Mouse (Mus musculus) splenic B cell, adult 2 months (primary cell): ENCODE results near the gene Cntn6.

Experiments used
- DNase-seq: peaks from one replicate; pipeline ENCODE4 v3.0.0-alpha.2; 2011; ENCODE audit warnings: low read depth, low spot score
- H3K27me3 ChIP-seq: 2 replicates; pipeline ENCODE4 v1.6.1; 2012; ENCODE audit warnings: mild to moderate bottlenecking, low read length, moderate library complexity, mixed read lengths; ENCODE audit not compliant: control insufficient read depth, poor library complexity, insufficient read depth, severe bottlenecking
- H3K36me3 ChIP-seq: 2 replicates; pipeline ENCODE4 v1.6.1; 2012; ENCODE audit warnings: mild to moderate bottlenecking, low read length, moderate library complexity, mixed read lengths; ENCODE audit not compliant: control insufficient read depth, poor library complexity, insufficient read depth, severe bottlenecking

The Cntn6 gene

DNA sequence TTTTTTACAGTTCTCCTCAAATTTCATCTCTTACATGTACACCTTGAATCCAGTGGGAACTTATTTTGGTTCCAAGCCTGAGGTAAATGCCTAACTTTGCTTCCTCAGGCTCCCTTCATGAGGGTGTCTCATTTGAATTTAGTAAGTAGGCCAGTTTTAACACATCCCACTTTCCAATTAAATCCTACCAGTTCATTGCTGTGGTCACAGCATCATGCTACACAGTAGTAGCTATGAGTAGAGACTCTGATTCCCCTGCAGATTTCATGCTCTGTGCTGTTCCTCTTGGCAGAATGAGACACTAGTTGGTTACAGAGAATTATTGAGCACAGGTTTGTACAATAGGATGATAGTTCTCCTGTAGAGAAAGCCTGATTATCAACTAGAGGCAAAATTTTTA, 181.7 kb downstream of the Cntn6 start:
- DNase-seq: no peak
- Histone ChIP-seq H3K27me3 (no peaks in the 10 kb centered on the region), H3K36me3 (no peaks in the 10 kb centered on the region)

DNA sequence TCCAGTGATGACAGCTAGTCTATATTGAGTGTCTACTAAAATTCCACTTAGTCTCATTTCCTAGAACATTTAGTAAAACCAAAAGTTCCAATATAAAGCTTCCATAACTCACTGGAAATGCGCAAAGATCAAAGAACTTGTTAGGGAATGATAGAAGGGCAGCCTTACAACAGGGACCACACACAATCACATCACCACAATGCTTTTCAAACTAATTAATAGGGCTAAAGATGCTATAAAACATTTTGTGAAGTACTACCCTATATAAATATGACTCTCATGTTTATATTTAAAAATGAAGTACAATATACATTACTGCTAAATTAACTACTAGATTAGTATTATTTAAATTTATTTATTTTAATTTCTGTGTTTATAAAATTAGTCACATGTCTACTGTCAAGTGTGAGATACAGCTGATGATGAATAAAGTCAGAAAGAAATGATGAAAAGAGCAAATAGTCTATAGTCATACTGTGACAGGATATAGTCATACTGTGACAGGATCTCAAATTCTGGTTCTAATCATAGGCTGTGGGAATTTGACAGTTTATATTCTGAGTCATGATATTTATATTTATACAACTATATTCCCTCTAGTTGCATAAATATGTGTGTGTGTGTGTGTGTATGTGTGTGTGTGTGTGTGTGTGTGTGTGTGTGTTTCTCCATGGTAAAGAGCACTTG, 187.4 kb downstream of the Cntn6 start:
- Histone ChIP-seq H3K27me3 (no peaks in the 10 kb centered on the region), H3K36me3 (no peaks in the 10 kb centered on the region)
- no peak for DNase-seq

- H3K27me3 ChIP-seq: no peaks in the 10 kb centered on the region
- H3K36me3 ChIP-seq: no peaks in the 10 kb centered on the region
- DNase-seq: no peak
Measured at GRCm38 (mm10) chr6:104687980-104688379, 195.4 kb downstream of the Cntn6 start.

GRCm38 (mm10) chr6:104688439-104689125, 196.0 kb downstream of the Cntn6 start:
- no peaks in the 10 kb centered on the region for H3K27me3 ChIP-seq
- no peaks in the 10 kb centered on the region for H3K36me3 ChIP-seq
- DNase-seq: no peak

DNA sequence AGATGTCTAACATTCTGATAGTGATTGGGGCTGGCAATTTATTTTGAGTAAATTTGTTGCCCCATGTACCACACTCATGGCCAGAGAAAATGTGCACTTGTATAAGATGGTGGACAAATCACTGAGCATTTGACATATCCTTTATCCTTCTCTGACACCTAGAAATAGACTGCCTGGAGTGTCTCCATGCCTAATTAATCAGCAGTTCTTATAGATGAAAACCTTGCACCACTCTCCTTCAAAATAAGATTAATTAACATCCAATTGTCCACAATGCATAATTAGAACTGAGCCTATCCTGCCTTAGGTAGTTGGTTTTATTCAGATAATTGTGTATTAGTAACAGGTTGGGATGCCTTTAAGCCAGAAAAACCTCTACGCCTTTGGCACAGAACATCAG, 236.0 kb downstream of the Cntn6 start:
- DNase-seq: no peak
- no peaks in the 10 kb centered on the region for H3K27me3 ChIP-seq

GRCm38 (mm10) chr6:104734256-104734655, 241.7 kb downstream of the Cntn6 start:
- Histone ChIP-seq H3K36me3 (no peaks in the 10 kb centered on the region), H3K27me3 (no peaks in the 10 kb centered on the region)
- DNase-seq: no peak

More for the DNA sequence above, 236.0 kb downstream of the Cntn6 start:
- H3K36me3 ChIP-seq: no peaks in the 10 kb centered on the region

GRCm38 (mm10) chr6:104738999-104739398, 246.4 kb downstream of the Cntn6 start:
- DNase-seq: no peak
- Histone ChIP-seq H3K27me3 (no peaks in the 10 kb centered on the region), H3K36me3 (no peaks in the 10 kb centered on the region)

DNA sequence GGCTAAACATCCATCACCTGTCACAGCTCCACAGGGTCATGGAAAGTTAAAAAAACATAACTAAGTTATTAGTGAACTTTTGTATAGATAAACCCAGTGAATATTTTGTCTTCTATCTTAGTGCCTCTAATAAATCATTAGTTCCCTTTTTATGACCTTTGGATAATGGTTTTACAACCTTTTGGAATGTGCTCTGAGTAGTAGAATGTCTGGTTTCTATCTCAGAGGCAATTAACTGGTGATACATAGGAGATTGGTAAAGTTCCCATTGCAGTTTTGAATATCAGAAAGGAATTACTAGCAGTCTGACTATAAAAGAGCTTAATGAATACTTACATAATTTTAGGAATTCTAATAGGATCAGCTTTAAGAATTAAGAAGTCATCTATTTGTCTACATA, 265.5 kb downstream of the Cntn6 start:
- Histone ChIP-seq H3K36me3 (no peaks in the 10 kb centered on the region), H3K27me3 (no peaks in the 10 kb centered on the region)
- no peak for DNase-seq

DNA sequence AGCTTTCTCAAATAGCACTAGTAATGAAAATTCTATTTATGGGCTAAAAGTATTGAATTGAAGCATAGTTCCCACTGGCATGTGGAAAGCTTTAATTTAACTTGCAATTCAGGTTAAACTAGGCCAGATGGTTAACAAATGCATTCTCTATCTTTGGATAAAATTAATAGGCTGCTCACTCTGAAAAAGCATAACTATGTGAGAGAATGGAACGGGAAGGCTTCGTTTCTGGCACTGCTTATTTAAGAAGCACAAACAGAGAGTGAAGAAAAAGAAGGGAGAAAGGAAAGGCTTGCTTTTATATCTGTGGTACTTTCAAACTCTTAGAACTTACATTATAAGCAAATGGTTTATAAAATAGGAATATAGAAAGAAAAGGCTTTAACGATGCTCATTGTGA, 268.6 kb downstream of the Cntn6 start:
- H3K27me3 ChIP-seq: no peaks in the 10 kb centered on the region
- H3K36me3 ChIP-seq: no peaks in the 10 kb centered on the region
- DNase-seq: no peak

DNA sequence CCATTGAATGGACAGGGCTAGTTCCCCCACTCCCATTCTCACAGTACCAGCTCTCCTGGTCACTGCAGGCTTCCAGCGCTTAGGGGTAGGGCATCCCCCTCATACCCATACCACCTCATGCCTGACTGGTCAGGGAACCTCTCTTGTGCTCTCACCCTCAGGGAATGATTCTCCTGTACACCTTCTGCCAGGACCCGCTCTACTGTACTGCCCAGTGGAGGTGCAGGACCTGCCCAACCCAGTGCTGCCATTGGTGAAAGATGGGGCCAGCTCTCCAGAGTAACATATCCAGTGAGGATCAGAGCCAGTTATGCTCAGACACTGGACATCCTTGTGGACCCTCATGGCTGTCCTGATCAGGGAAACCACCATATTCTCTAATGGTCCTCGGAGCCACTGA, 291.3 kb downstream of the Cntn6 start:
- Histone ChIP-seq H3K27me3 (no peaks in the 10 kb centered on the region), H3K36me3 (no peaks in the 10 kb centered on the region)
- no peak for DNase-seq

- H3K27me3 ChIP-seq: no peaks in the 10 kb centered on the region
- H3K36me3 ChIP-seq: no peaks in the 10 kb centered on the region
- DNase-seq: no peak
Measured at GRCm38 (mm10) chr6:104787502-104787901, 294.9 kb downstream of the Cntn6 start.

GRCm38 (mm10) chr6:104808526-104808925, 315.9 kb downstream of the Cntn6 start:
- no peaks in the 10 kb centered on the region for H3K36me3 ChIP-seq
- no peaks in the 10 kb centered on the region for H3K27me3 ChIP-seq
- DNase-seq: no peak

- no peak for DNase-seq
- no peaks in the 10 kb centered on the region for H3K36me3 ChIP-seq
Measured at GRCm38 (mm10) chr6:104815610-104816009, 323.0 kb downstream of the Cntn6 start.

DNA sequence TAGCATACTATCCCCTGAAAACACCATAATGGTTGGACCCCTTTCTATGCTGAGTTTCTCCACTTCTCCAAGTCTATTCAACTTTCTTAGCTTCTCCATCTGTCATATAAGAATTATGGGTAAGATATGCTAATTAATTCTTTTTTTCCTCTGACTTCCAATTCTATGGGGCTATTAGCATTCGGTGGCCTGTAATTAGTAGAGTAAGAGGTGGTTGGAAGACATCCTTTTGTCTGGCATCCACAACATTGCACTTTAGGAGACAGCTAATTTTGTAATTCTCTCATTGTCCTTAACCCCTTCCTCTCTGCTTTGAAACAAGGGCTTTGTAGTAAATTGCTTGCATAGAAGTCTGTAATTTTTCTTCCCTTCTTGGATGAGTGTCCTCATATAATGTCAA, 387.1 kb downstream of the Cntn6 start:
- no peaks in the 10 kb centered on the region for H3K36me3 ChIP-seq
- DNase-seq: no peak
- no peaks in the 10 kb centered on the region for H3K27me3 ChIP-seq

More at GRCm38 (mm10) chr6:104815610-104816009, 323.0 kb downstream of the Cntn6 start:
- no peaks in the 10 kb centered on the region for H3K27me3 ChIP-seq

- no peak for DNase-seq
- H3K27me3 ChIP-seq: no peaks in the 10 kb centered on the region
- H3K36me3 ChIP-seq: no peaks in the 10 kb centered on the region
Measured at GRCm38 (mm10) chr6:104884021-104884420, 391.4 kb downstream of the Cntn6 start.
